Mouse (Mus musculus) left cerebral cortex, postnatal 36 days (tissue): ENCODE results near the gene Ascc3. TPM values are rescaled to one million over a fixed set of nuclear protein-coding genes. Genes with fewer than 3 reads are reported as not detected.

Experiments
- DNase-seq, 2 experiments: peaks; one replicate each; pipeline ENCODE4 v3.0.0; 2021 to 2022; ENCODE audit warnings: low spot score in 2 of 2, mixed read lengths in 1 of 2
- intact Hi-C: fragments of 180-260 bp; cut with DNase I; formaldehyde crosslinking; loops from one replicate; pipeline ENCODE4 v1.15.1; 2025
- total RNA-seq, 2 experiments: library from RNA; stranded (reverse); gene quantifications; 2 replicates each; pipeline ENCODE4 v1.2.3; 2021

Gene Ascc3
- total RNA-seq, 2 experiments from 2014 or later: 20.1 to 28.9 TPM

DNA sequence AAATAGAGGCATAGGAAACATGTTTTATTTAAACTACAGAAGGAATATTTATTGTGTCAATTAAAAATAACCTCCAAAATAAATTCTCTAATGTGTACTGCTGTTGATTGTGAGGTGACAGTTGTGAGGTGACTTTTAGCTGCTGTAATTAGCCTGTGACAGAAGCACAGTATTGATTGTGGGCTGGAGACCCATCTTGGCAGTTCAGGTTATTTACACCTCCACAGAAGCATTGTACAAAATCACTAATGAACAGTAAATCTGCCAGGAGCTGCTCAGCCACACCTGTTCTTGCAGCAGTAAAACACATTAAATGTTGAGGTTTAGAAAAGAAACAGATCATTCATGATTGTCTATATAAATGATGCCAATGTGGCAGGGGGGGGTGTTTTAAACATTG lies 141.0 kb downstream of the Ascc3 start:
- intact Hi-C loops: no loop called here
- no peak for DNase-seq

DNA sequence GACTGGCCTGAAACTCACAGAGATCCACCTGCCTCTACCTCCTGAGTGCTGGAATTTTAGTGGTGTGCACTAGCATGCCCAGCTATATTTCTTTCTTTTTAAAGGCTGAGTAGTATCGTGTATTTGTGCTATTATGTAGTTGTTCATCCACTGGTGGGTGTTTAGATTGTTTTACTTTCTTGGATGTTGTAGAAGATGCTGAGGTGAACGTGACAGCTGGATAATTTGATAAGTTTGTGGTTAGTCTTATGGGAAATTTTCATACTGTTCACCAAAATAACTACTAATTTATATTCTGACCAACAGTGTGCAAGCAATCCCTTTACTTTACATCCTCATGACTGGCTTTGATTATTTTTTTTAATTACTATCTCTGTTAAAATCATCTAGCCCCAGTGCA lies 169.6 kb downstream of the Ascc3 start:
- no peak for DNase-seq
- intact Hi-C loops: no loop called here

GRCm38 (mm10) chr10:50762984-50763383 lies 170.5 kb downstream of the Ascc3 start:
- DNase-seq: no peak
- intact Hi-C loops: no loop called here

DNA sequence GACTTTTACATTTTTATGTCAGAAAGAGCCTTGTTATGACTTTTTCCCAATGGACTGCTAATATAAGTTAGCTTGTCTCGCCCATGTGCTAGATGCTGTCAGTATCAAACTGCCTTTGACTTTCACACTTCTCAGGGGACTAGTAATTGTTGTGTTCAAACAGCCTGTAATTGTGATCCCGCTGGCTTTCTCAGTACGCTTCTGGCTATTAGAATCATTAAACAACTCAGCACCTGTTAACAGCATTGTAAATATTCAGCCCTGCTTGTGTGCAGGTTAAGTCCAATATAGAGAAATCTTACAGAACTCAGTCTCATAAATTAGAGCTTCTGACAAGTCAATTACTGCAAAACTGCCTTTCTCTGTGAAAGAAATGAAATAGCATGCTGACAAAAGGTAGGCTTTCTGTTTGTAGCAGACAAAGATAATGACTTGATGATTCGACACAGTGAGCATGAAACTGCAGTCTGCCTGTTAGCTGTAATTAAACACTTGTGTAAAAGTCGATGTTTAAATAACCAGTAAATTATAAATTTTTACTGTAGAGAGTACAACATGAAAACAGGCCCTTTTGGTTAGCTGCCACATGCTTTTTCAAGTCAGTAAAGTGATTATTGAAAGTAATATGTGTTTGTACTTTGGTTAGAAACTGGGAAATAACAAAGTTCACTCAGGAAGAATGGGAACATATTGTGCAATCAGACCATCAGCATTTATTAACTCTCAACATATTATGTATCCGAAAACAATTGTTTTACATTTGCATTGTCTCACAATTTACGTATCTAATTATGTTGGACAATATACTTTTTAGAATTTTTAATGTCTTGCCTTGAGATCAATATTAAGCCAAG lies 171.2 kb downstream of the Ascc3 start:
- intact Hi-C loops: no loop called here
- no peak for DNase-seq

DNA sequence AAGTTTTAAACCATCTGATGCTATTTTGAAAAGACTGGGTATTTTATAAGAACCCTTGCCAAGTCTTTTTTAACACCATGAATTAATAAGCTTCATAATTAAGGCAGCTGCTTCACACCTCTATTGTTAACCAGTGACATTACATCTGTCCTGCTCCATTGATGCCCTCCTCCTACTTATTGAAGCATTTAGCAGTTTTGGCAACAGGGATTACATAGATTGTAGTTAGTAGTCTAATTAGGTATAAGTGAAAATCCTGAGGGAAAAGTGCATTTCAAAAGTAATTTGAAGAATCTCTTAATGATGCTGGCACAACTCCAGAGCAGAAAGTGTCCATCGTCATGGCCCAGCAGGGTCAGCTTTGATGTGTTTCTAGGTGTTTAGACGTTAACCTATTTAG lies 180.3 kb downstream of the Ascc3 start:
- intact Hi-C loops: no loop called here
- no peak for DNase-seq

DNA sequence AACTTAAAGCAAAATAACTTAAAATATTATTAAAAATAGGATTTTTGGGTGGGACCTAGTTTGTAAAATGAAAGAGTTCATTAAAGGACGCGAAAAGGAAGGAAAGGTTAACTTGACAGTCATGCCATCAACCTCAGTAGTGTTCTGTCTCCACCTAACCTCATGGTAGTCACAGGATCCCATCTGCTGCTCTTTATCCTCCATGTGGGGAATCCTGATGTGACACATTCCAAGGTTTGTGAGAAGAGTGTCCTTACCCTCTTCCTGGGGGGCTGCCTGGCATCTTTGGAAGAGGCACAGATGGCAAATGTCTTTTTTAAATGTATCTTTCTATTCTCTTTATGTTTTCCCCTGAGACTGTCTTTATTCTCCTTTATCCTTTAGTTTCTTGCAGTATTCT lies 181.4 kb downstream of the Ascc3 start:
- no peak for DNase-seq
- intact Hi-C loops: no loop called here

DNA sequence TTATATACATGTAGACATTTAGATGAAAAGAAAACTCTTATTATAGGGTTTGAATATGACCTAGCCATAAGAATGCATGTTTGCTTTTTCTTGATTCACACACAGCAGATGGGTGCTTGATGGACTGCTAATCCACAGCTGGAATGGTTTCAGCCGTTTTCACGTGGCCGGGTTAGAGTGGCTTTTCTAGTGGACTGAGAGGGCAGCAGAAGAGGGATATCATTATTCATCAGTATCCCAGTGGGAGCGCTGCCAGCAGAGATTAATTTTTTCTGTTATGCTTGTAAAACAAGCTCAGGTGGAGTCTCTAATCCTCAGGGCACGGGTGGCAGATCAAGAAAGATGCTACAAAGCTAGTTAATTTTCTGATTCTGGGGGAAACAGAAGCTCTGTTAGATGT lies 200.4 kb downstream of the Ascc3 start:
- no peak for DNase-seq
- intact Hi-C loops: no loop called here

DNA sequence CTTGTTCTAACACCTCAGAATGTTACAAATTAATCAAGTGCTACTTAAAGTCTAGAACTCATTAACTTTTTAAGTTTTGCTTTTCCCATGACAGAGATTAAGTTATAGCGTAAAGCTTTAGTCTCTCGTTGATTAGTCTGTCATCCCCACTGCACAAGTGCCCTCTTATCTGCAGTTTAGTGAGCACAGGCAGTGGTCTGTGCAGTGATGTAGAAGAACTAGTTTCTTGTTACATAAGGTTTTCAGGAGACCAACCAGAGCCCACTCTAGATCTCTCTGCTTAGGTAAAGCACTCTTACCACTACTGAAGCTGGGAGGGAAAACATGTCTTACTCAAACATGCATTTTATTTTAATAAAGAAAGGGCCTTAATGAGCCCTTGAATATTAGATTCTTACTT lies 209.1 kb downstream of the Ascc3 start:
- DNase-seq: no peak
- intact Hi-C loops: no loop called here

DNA sequence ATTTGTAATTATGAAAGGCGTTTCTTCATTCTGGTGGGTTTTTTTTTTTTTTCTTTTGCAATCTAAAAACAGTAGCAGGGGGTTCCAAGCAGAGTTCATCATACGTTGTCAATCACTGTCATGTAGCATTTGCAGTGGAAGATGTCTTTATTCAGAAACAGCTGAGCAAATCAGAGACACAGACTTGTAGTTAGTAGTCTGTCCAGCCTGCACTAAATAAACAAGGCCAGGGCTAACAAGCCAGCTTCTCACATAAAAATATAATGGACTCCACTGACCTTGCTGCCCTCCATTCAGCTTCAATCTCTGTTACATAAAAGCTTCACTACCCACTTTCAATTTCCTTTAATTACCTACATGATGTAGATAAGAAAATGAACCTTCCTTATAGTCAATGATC lies 209.9 kb downstream of the Ascc3 start:
- intact Hi-C loops: no loop called here

DNA sequence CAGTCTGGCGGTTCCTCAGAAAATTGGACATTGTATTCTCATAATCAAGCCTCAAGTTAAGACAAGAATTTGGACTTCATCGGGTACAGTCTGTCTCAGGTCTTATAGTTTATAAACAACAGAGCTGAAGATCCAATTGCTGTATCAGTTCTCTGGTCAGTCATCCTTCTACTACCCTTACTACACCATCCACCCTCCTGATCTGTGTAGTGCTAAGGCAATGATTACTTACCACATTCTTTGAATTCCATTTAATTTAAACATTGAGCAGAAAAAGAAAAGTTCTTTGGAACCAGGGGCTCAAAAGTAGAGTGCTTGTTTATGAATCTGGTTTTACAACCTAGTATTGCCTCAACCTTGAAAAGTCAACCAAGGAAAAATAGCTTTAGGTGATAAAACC lies 213.7 kb downstream of the Ascc3 start:
- intact Hi-C loops: no loop called here
- no peak for DNase-seq

More for the DNA sequence above, 209.9 kb downstream of the Ascc3 start:
- DNase-seq: no peak

GRCm38 (mm10) chr10:50822363-50822762 lies 229.9 kb downstream of the Ascc3 start:
- DNase-seq: no peak
- intact Hi-C loops: no loop called here

DNA sequence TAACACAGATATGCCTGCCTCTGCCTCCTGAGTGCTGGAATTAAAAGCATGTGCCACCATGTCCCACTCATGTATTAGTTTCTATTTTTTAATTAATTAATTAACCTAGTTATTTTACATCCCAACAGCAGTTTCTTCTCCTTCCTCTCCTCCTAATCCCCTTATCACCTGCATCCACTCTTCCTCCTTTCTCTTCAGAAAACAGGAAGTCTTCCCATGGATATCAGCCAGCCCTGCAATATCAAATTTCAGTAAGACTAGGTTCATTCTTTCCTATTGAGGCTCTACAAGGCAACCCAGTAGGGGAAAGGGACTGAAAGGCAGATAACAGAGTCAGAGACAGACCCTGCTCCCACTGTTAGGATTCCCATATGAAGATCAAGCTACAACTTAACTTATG lies 234.4 kb downstream of the Ascc3 start:
- intact Hi-C loops: no loop called here
- no peak for DNase-seq

- intact Hi-C loops: no loop called here
- DNase-seq: no peak
These were observed 242.1 kb downstream of the Ascc3 start for GRCm38 (mm10) chr10:50834533-50834932.

DNA sequence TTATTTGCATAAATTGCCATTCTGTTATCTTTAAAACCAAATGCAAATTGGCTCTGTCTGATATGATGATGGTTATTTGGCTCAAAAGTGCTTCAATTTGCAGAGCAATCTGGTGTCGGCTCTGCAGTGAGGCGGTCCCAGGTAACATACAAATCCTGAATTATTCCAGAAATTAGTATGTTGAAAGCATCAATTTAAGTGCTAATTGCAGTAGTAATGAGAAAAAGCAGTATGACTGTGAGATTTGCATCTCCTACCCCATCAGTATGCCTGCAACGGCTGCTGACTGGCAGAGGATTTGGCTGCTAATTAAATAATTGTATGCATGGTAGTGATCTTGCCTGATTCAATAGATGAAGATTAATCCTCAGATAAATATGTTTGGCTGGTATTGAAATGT lies 250.9 kb downstream of the Ascc3 start:
- intact Hi-C loops: no loop called here
- DNase-seq: no peak

- intact Hi-C loops: no loop called here
- DNase-seq: no peak
These were observed 275.7 kb downstream of the Ascc3 start for GRCm38 (mm10) chr10:50868202-50868601.

- intact Hi-C loops: no loop called here
- no peak for DNase-seq
These were observed 284.5 kb downstream of the Ascc3 start for GRCm38 (mm10) chr10:50876952-50877351.

- no peak for DNase-seq
- intact Hi-C loops: no loop called here
These were observed 289.1 kb downstream of the Ascc3 start for GRCm38 (mm10) chr10:50881476-50882069.

DNA sequence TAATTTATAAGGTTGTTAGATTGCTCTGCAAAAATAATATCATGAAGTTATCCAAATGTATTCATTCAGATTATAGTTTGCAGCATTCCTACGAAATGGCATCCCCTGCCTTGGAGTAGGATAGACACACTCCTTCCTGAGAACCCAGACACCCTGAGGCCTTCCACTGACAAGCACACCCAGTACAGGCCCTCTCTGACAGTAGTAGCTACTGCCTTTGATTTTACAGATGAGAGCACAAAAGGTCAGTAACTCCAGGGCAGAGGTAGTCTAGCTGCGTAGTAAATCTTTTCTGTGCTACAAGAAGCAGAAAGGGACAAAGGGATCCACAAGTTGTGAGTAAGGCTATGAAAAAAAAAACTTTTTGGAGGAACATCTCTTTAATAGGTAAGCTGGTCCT lies 289.9 kb downstream of the Ascc3 start:
- intact Hi-C loops: no loop called here
- DNase-seq: no peak

DNA sequence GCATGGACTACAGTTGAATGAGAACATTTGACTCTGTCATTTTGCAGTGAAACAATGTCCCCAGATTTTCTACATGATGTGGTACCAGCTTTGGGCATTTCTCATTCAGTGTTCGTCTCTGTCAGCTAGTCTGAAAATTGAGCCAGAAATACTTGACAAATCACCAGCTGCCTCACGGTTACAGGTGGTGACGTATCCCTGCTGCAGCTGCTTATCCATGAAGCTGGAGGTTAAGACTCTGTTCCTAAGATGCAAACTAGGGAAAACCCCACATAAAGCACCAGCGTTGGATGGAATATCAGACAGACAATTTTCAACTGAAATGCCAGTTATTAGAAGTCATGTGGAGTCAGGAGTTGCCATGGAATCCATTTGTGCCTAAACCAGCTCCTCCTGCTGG lies 293.8 kb downstream of the Ascc3 start:
- intact Hi-C loops: no loop called here
- no peak for DNase-seq

DNA sequence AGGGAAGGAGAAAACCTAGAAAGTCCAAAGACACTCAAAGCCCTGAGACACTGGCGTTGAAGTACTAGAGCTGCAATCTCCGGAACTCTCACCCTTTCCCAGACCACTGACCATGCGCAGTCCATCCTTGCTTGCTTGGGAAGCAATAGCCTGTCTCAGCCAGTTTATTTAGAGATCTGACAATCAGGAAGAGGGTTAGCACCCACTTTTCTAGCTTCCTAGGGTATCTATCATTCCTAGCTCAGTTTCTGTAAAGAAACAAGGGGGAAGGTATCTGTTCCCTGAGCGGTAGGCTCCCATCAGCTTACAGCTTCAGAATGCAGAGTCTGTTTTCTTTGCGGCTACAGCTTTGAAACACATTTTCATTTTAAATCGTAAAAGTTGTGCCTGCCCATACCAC lies 298.2 kb downstream of the Ascc3 start:
- DNase-seq: no peak
- intact Hi-C loops: loop anchor here (10.0 kb wide), 1 partner anchor 514 kb away; no protein-coding TSS in a partner anchor
